Mouse (Mus musculus) heart, adult 8-10 months (tissue): Measurements from ENCODE around the gene Klhl18. TPM values are rescaled to one million over a fixed set of nuclear protein-coding genes. Genes with fewer than 3 reads are reported as not detected.
"Not testable (repeated sequence)": the region's sequence is repeated elsewhere in the genome, so short reads cannot be mapped to it uniquely, and the experiment has no call there.

Experiments
- DNase-seq: peaks from one replicate; pipeline ENCODE4 v3.0.0; 2022; ENCODE audit warnings: low spot score
- total RNA-seq, 4 experiments: library from RNA; stranded (reverse); gene quantifications; 2 replicates each; pipeline ENCODE4 v1.2.4; 2022

Gene Klhl18
- total RNA-seq, 4 experiments from 2014 or later: 9.2 to 14.6 (median 11.1) TPM

GRCm38 (mm10) chr9:110431241-110431640 lies 45.3 kb downstream of the Klhl18 start:
- DNase-seq: no peak

GRCm38 (mm10) chr9:110419511-110420112 lies 56.9 kb downstream of the Klhl18 start, which contains the start of gene Ngp:
Ngp (plus strand) TSS chr9:110419747.
- no peak for DNase-seq

- DNase-seq: no peak
Measured at GRCm38 (mm10) chr9:110413785-110414184, 62.7 kb downstream of the Klhl18 start.

- DNase-seq: no peak
Measured at GRCm38 (mm10) chr9:110412926-110413325, 63.6 kb downstream of the Klhl18 start.

- peak; percentile 82 for DNase-seq
Measured at GRCm38 (mm10) chr9:110410908-110411887, 65.3 kb downstream of the Klhl18 start.

DNA sequence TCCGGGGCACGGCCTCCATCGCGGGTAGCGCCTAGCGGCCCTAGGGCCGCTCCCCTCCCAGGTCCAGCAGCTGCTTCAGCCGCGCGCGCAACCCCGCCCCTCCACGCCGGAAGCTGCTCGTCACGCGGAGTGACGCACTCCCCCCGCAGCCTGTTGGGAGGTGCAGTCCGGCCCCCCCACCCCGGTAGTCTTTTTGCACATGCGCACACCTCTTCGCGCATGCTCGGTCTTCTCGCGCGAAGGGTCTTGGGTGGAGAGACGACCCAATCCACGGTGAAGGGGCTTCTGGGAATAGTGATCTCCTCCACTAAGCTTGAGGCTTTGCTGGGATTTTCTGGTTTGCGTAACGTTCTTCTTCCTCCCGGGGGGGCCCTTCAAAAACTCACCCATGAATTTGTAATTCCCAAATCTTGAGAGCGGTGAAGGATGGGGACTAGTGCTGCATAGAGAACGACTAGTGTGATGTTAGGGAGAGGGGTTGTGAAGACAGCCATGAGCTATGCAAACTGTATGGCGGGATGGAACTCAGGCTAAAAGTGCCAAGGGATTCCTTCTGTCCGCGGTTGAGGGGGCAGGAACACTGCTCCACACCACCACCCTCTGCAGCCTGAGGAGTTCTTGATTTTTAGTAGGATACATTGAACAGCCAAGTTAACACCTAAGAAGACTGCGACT lies 68.3 kb downstream of the Klhl18 start, which contains the start of gene Ptpn23:
TSS of gene Ptpn23 (minus strand) at position 115 of the 675 bp plus-strand sequence.
- DNase-seq: peak; percentile 93

DNA sequence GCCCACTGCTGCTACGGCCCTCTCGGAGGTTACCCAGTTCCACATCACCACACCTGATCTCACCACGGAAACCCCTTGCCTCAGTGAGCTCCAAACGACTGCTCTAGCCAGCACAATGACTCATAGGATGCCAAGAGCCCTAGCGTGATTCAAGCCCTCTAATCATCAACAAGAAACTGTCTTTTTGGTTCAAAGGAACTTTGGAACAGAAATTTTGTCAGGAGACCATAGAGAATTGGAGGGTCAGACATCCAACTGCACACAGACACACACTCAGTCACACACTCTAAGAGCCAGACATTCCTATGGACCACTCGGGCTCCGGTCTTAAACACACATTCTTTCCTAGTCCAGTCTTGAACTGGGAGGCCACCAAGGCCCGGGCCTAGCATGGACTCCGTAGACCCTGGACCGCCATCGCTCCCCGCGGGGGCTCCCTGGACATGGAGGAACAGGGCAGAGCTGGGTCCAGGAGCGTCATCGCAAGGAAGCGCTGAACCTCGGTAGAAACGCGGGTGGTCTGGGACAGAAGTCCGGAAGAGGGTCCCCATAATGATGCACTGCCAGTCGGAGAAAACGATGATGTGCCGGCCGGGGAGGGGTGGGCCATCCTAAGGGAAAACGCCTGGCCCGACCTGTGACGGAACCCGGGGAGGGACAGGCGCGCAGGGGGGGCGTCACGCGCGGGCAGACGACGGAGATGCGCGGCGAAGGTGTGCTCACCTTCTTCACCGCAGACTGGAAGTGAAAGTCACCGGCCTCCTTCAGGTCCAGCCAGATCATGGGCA lies 69.0 kb downstream of the Klhl18 start:
- peak; percentile 15 for DNase-seq

DNA sequence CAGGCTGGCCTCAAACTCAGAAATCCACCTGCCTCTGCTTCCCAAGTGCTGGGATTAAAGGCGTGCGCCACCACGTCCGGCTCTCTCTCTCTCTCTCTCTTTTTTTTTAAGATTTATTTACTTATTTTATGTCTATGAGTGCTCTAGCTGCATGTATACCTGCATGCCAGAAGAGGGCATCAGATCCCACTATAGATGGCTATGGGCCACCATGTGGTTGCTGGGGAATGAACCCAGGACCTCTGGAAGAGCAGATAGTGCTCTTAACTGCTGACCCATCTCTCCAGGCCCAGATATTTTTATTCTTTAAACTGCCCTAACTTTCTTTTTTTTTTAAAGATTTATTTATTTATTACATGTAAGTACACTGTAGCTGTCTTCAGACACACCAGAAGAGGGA lies 73.3 kb downstream of the Klhl18 start:
- DNase-seq: not testable (repeated sequence)

DNA sequence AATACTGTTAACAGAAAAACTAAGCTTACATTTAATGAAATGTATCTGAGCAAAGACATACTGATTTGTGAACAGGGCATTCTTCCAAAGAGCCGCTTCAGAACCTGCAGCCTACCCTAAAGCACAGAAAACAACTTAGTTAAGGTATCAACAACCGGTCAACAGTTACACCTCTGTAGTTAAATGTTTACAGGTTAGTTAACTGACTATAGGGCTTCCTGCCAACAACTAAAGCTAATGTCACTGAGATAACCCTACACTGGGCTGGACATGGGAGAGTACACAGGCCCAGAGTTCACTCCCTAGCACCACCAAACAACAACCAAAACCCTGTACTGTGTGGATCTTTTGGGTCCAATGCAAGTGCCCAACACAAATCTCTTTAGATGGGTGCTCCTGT lies 73.8 kb downstream of the Klhl18 start:
- DNase-seq: no peak

DNA sequence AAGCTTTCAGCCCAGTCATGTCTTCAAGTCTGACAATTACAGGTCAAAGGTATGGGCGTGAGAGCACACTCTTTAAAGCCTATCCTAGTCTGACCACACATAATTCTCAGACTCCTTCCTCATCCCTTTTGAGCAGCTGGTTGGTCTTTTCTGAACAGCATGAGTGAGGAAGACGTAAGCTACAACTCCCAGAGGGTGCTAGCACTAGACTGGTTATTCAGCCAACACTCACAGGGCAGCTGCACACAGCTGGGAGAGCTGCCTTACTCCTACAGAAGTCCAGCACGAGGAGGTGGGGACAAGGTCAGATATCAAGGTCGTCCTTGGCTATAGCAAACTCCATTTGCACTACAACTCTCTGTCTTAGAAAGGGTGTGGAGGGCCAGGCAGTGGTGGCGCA lies 75.8 kb downstream of the Klhl18 start:
- peak; percentile 70 for DNase-seq

- DNase-seq: no peak
Measured at GRCm38 (mm10) chr9:110393295-110393694, 83.2 kb downstream of the Klhl18 start.

DNA sequence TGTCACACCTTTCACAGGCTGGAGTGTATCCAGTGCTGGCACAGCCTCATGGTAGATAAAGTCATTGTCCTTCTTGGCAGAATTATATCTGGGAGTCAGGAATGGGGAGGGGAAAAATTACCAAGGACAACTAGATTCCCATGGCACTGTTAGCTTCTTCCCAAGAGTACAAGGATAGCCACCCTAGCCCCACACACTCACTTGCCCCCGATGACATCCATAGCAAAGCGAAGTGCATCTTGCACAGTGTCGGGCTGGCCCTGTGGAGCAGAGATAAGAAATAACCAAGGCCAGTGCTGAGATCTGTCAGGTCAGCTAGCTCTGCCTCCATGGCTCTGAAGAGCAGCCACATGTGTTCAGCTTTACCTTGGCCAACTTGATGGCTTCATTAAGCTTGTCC lies 85.7 kb downstream of the Klhl18 start:
- no peak for DNase-seq

DNA sequence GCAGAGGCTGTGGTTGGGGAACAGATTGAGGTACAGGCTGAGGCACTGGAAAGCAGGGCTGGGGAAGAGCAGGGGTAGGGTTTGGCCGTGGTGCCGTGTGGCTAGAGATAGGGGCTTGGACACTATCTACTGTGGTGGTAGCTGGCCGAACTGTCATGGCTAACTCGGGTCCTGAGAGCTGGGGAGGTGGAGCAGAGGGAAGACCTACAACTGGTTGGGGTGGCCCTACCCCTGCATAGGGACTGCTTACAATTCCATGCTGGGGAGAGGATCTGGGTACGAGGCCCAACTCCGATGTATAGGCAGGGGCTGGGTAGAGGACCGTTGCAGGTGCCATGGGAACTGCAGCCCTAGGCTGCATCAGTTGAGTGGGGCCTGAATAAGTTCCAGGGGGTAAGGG lies 88.5 kb downstream of the Klhl18 start:
- DNase-seq: no peak

- DNase-seq: no peak
Measured at GRCm38 (mm10) chr9:110384369-110384929, 92.0 kb downstream of the Klhl18 start.

DNA sequence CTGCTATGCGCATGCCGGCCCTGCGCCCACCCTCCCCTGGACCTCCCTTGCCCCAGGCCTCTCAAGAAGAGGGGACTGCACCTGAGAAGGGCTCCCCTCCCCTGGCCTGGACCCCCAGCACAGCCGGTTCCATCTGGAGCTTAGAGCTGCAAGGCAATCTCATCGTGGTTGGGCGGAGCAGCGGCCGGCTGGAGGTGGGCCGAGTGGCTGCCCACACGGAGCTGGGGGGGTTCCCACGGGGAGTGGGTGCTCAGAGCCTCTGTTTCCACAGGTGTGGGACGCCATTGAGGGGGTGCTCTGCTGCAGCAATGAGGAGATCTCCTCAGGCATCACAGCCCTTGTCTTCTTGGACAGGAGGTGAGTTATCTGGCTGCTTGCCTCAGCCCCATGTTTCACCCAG lies 95.2 kb downstream of the Klhl18 start:
- no peak for DNase-seq

GRCm38 (mm10) chr9:110380662-110381061 lies 95.8 kb downstream of the Klhl18 start:
- DNase-seq: no peak

DNA sequence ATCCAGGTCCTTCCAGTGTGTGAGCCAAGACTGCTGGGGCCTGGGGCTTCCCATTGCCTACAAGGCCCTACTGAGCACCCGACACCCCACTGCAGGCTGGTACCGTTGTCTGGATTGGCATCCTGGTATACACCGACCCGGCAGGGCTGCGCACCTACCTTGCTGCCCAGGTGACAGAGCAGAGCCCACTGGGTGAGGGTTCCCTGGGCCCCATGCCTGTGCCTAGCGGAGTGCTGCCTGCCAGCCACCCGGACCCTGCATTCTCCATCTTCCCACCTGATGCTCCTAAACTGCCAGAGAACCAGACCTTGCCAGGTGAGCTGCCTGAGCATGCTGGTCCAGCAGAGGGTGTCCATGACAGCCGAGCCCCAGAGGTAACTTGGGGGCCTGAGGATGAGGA lies 97.1 kb downstream of the Klhl18 start:
- DNase-seq: no peak

DNA sequence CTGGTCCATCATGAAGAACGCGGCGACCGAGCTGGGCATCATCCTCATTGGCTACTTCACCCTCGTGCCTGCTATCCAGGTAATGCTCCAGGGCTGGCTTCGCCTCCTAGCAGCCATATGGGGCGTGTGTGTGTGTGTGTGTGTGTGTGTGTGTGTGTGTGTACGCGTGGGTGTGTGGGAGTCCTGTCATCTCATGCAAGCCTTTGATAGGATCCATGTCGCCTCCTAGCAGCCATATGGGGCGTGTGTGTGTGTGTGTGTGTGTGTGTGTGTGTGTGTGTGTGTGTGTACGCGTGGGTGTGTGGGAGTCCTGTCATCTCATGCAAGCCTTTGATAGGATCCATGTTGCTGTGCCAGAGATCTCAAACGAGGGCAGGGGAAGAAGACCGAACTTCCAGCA lies 98.8 kb downstream of the Klhl18 start:
- not testable (repeated sequence) for DNase-seq
